Mouse (Mus musculus) ES-CJ7 (cell line): Measurements from ENCODE around the gene Wwox.
A peak's percentile ranks its signal among the peaks of the same experiment; 100 is the strongest.

Experiments
- DNase-seq: peaks from one replicate; pipeline ENCODE4 v3.0.0; 2011; ENCODE audit warnings: low read depth, low spot score

Gene Wwox

GRCm38 (mm10) chr8:114959406-114959805 lies 520.0 kb downstream of the Wwox start:
- no peak for DNase-seq

DNA sequence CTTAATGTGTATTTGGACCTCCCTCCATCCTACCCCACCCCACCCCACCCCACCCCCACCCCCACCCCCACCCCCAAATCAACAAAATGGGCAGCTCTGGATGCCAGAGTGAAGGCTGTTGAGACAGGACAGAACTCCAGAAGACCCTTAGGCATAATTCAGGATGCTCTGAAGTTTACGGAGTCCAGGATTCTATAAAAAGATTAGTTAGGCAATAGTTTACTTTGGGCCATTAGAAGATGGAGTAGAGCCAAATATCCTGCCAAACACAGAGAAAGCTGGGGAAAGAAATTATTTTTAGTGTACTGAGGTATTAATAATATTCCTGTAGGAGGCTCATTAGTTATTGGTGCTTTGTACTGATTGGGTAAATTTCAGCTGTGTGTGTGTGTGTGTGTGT lies 523.0 kb downstream of the Wwox start:
- DNase-seq, result no peak

- no peak for DNase-seq
These were observed 523.8 kb downstream of the Wwox start for GRCm38 (mm10) chr8:114963282-114963681.

- DNase-seq, result no peak
These were observed 524.8 kb downstream of the Wwox start for GRCm38 (mm10) chr8:114964206-114964605.

DNA sequence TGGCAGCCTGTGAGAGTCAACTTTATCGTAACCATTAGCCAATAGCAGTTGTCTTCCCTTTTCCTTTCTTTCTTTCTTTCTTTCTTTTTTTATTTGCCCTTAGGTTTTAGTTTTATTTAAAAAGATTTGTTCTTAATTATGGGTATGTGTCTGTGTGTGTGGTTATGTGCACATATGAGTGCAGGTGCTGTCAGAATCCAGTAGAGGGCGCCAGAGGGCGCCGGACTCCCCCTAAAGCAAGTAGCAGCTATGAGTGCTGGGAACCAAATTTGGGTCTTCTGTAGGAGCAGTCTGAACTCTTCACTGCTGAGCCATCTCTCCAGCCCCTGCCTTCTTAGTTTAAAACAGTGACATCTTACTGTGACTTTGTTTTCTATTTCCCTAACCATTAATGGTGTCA lies 529.4 kb downstream of the Wwox start:
- peak; percentile 19 for DNase-seq

- peak; percentile 60 for DNase-seq
These were observed 531.9 kb downstream of the Wwox start for GRCm38 (mm10) chr8:114971378-114971777.

GRCm38 (mm10) chr8:114973002-114973461 lies 533.6 kb downstream of the Wwox start:
- peak; percentile 25 for DNase-seq

DNA sequence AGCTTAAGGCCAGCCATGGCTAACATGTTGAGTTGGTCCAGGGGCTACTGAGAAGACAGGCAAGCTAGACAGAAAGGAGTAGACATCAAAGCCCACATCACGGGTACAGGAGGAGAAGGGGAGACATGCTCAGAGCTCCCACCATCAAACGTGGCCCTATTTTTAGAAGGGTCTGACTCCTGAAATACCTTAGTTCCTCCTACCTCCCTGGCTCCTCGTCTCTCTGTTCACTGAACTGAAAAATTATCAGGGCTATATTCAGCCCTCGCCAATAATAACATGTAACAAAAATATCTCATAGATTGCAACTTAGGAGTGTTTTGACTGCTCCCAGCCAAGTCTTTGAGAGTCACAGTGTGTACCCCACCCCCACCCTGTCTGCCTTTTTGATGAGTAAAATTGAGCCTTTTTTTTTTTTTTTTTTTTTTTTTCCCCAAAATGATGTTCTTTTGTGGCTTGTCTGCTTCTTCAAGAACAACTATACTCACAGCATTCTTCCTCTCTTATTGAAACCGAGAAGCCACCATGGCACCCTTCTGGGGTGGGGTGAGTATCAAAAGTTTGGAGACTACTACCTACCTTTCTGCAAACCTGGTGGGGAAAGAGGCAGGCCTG lies 535.0 kb downstream of the Wwox start:
- no peak for DNase-seq

DNA sequence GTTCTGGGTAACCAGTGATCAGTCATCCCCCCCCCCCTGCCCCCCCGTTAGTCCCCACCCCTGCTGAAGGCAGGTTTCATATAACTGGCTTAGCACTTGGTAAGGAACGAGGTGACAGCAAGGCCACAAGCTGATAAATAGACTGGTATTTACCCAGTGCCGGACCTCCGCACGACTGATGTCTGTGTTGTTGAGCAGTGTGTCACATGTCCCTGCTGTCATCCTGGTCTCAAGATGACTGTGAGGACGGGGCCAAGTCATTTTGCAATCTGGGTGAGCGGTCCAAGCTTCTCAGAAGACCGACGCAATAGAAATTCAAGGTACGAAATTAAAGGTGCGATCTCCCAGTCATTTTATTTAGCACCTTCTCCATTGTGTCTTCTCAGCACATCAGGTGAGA lies 538.3 kb downstream of the Wwox start:
- DNase-seq, result no peak

- DNase-seq, result no peak
These were observed 538.9 kb downstream of the Wwox start for GRCm38 (mm10) chr8:114978206-114978960.

- DNase-seq, result no peak
These were observed 540.2 kb downstream of the Wwox start for GRCm38 (mm10) chr8:114979671-114980070.

- no peak for DNase-seq
These were observed 543.3 kb downstream of the Wwox start for GRCm38 (mm10) chr8:114982762-114983161.

GRCm38 (mm10) chr8:114984500-114984899 lies 545.0 kb downstream of the Wwox start:
- DNase-seq, result no peak

- DNase-seq, result no peak
These were observed 546.5 kb downstream of the Wwox start for GRCm38 (mm10) chr8:114985996-114986395.

DNA sequence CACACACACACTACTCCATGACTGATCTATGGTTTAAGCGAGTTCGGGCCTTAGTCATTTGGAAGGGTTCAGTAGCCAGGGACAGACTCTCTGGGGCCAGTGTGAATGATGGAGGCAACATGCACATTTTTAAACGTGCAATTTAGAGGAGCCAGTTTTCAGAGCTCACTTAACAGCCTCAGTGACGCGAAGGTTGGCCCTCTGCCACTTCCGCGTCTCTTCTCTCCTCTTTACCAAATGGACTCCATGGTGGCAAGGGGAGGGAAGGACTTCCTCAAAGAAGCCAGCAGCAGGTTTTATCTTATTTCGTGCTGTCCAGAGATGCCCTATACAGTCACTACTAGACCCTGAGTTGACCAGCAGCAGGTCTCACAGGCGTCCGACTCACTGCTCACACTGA lies 547.5 kb downstream of the Wwox start:
- no peak for DNase-seq

- no peak for DNase-seq
These were observed 551.6 kb downstream of the Wwox start for GRCm38 (mm10) chr8:114990865-114991613.

DNA sequence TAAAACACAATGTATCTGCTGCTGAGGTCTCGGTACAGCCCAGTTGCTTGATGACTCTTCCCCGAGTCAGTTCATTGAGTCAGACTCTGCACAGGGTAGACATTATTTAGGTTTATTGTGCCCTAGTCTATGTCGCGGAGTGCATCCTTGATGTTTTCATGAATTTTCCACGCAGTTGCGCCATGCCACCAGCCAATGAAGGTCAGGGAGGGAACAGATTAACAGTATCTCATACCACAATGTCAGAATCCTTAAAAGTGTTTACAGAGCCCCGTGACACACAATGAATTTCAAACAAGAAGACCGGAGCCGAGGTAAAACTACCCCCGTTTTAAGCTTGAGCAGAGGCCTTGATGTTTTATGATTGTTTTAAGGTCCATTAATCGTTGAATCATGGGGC lies 561.3 kb downstream of the Wwox start:
- no peak for DNase-seq

GRCm38 (mm10) chr8:115005021-115005420 lies 565.6 kb downstream of the Wwox start:
- DNase-seq, result no peak

- DNase-seq, result no peak
These were observed 567.1 kb downstream of the Wwox start for GRCm38 (mm10) chr8:115006561-115006960.

DNA sequence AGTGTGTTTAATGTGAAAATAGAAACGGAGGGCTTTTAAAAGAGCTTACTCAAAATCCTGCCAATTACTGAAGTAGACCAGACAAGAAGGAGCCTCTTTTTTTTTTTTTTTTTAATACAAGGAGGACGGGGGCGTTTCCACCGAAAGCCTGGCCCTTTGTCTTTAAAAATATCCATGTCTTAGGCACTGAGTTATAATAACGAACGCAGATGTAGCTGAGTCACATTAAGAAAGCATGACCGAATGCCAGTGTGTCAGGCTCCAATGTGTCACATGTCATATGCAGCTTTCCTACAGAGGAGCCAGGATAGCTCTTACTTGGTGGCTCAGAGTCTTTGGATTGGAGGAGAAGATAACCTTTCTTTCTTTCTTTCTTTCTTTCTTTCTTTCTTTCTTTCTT lies 567.8 kb downstream of the Wwox start:
- DNase-seq, result no peak

- no peak for DNase-seq
These were observed 569.5 kb downstream of the Wwox start for GRCm38 (mm10) chr8:115008624-115009620.
